Mouse (Mus musculus) spleen, adult 2 months (tissue): ENCODE results near the gene Olfr1346.

ENCODE experiments used
- CTCF ChIP-seq: fragments of 200-500 bp; IDR thresholded peaks from 2 replicates; pipeline ENCODE4 v1.5.1; 2011; ENCODE audit warnings: mild to moderate bottlenecking, inconsistent platforms; ENCODE audit not compliant: insufficient read depth, insufficient read length, insufficient replicate concordance; ENCODE audit errors: extremely low read depth
- POLR2A ChIP-seq: fragments of 200-500 bp; IDR thresholded peaks from 2 replicates; pipeline ENCODE4 v1.6.1; 2011; ENCODE audit warnings: low read depth, low read length, inconsistent platforms

DNA sequence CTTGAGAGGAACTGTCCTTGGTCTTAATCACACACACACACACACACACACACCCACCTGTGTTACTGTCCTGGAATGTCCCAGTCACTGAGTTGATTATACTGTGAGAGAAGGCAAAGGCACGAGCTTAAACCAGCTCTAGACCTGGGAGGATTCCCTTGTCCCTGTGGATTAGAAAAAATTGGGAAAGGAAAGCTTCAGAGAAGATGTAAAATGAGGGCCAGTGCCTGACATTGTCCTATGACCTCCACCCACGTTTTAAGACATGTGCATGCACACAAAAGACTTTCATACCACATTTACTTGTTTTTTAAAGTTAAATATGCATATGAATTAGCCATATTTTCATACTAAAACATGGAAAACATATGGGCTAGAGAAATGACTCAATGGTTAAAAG, 19.9 kb downstream of the Olfr1346 start, which contains the start of gene Olfr5:
- TF ChIP-seq CTCF (no peak), POLR2A (no peak)
